Mouse (Mus musculus): ENCODE data around the gene Aga.
"Not testable (repeated sequence)": the region's sequence is repeated elsewhere in the genome, so short reads cannot be mapped to it uniquely, and the experiment has no call there.

Aga gene

GRCm38 (mm10) chr8:53511551-53512127 is at the start of gene Aga:
TSS of gene Aga (plus strand) at chr8:53511727.
- peak; percentile 87 for DNase-seq (ENCODE audit: low read depth)

GRCm38 (mm10) chr8:53489063-53489462 is 22.5 kb upstream of the Aga start:
- no peak for DNase-seq (ENCODE audit: low read depth)

- DNase-seq (ENCODE audit: low read depth): no peak
These were observed 15.3 kb upstream of the Aga start for GRCm38 (mm10) chr8:53496216-53496615.

- no peak for DNase-seq (ENCODE audit: low read depth)
These were observed 14.6 kb upstream of the Aga start for GRCm38 (mm10) chr8:53496885-53497326.

- not testable (repeated sequence) for DNase-seq (ENCODE audit: low read depth)
These were observed 26.5 kb downstream of the Aga start for GRCm38 (mm10) chr8:53538049-53538448.

DNA sequence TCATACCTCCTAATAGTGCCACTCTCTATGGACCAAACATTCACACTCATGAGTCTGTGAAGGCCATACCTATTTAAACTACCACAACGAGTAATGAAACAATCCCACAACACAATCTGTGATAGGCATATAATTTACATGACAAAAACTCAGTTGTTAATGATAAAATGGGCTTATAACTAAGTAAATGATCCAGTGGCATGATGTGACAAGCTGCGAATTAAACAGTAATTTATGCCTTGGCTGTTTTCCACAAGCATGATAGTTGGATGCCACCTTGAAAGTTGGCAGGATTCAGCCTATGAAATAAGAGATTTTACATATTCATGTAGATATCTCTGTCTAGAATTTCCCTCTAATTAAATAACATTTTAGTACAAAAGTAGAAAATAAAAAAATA is 28.1 kb downstream of the Aga start:
- DNase-seq (ENCODE audit: low read depth): no peak

GRCm38 (mm10) chr8:53562441-53563040 is 51.0 kb downstream of the Aga start:
- no peak for DNase-seq (ENCODE audit: low read depth)

DNA sequence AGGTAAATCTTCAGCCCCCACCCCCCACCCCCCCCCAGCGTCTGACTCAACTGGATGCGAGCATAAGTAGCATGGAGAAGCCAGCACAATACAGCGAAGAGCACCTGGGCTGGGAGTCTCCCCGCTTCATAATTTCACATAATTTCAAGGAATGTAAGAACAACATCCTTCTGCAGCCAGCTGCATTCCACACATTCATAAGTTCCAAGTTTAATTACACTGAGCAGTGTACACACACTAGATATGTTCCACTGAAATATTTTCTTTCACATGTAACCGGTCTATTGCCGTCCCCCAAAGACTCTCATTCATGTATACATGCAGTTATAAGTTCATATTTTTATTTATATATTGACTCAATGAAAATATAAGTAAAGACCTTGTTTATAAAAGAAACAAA is 54.7 kb downstream of the Aga start:
- no peak for DNase-seq (ENCODE audit: low read depth)

Data from fibroblast of lung, adult 2 months (primary cell).